Mouse (Mus musculus): ENCODE measurements around the gene Grk2. TPM values are rescaled to one million over a fixed set of nuclear protein-coding genes. Genes with fewer than 3 reads are reported as not detected.

The Grk2 gene
- polyA plus RNA-seq, 1 experiment, result 243 TPM

- WGBS, result 49% methylated on average over 5 of the region's 5 CpGs
- Histone ChIP-seq H3K4me3 (replicated peaks; ENCODE audit: control insufficient read depth, low read depth, low read length) (peak overlapping the region; percentile 13), H3K4me1 (ENCODE audit: control insufficient read depth, insufficient read depth, low read length) (peaks cover 38% of the 10 kb centered on the region), H3K27ac (ENCODE audit: control insufficient read depth, insufficient read depth, low read depth, low read length, poor library complexity) (peak overlapping the region; percentile 73)
- TF ChIP-seq POLR2A (IDR thresholded peaks at IDR 0.05; ENCODE audit: borderline replicate concordance, control insufficient read depth, low read depth, low read length) (no peak), CTCF (IDR thresholded peaks at IDR 0.05; ENCODE audit: control insufficient read depth, insufficient read depth, low read length) (peak; percentile 18; the same call in 1 of the 2 replicates)
Measured at GRCm38 (mm10) chr19:4297851-4298250, 8.2 kb downstream of the Grk2 start.

GRCm38 (mm10) chr19:4296611-4297010 is 9.4 kb downstream of the Grk2 start:
- TF ChIP-seq POLR2A (IDR thresholded peaks at IDR 0.05; ENCODE audit: borderline replicate concordance, control insufficient read depth, low read depth, low read length) (no peak), CTCF (IDR thresholded peaks at IDR 0.05; ENCODE audit: control insufficient read depth, insufficient read depth, low read length) (no peak)
- Histone ChIP-seq H3K27ac (ENCODE audit: control insufficient read depth, insufficient read depth, low read depth, low read length, poor library complexity) (peak overlapping the region; percentile 95), H3K4me3 (replicated peaks; ENCODE audit: control insufficient read depth, low read depth, low read length) (no peak overlapping the region), H3K4me1 (ENCODE audit: control insufficient read depth, insufficient read depth, low read length) (peaks cover 37% of the 10 kb centered on the region)
- 37% methylated on average over 2 of the region's 2 CpGs for WGBS

GRCm38 (mm10) chr19:4295391-4295790 is 10.6 kb downstream of the Grk2 start:
- no peak overlapping the region for H3K4me3 ChIP-seq (replicated peaks; ENCODE audit: control insufficient read depth, low read depth, low read length)
- 47% methylated on average over 4 of the region's 4 CpGs for WGBS
- H3K27ac ChIP-seq (ENCODE audit: control insufficient read depth, insufficient read depth, low read depth, low read length, poor library complexity), result peak overlapping the region; percentile 95
- TF ChIP-seq CTCF (IDR thresholded peaks at IDR 0.05; ENCODE audit: control insufficient read depth, insufficient read depth, low read length), result no peak
- TF ChIP-seq POLR2A (IDR thresholded peaks at IDR 0.05; ENCODE audit: borderline replicate concordance, control insufficient read depth, low read depth, low read length), result no peak
- peaks cover 34% of the 10 kb centered on the region for H3K4me1 ChIP-seq (ENCODE audit: control insufficient read depth, insufficient read depth, low read length)

GRCm38 (mm10) chr19:4294381-4295097 is 11.5 kb downstream of the Grk2 start:
- 11% methylated on average over 14 of the region's 14 CpGs for WGBS
- TF ChIP-seq POLR2A (IDR thresholded peaks at IDR 0.05; ENCODE audit: borderline replicate concordance, control insufficient read depth, low read depth, low read length) (peak; percentile 32; the same call in 1 of the 2 replicates), CTCF (IDR thresholded peaks at IDR 0.05; ENCODE audit: control insufficient read depth, insufficient read depth, low read length) (peak; percentile 23; the same call in 1 of the 2 replicates)
- peaks cover 32% of the 10 kb centered on the region for H3K4me1 ChIP-seq (ENCODE audit: control insufficient read depth, insufficient read depth, low read length)
- peak overlapping the region; percentile 20 for H3K4me3 ChIP-seq (replicated peaks; ENCODE audit: control insufficient read depth, low read depth, low read length)
- H3K27ac ChIP-seq (ENCODE audit: control insufficient read depth, insufficient read depth, low read depth, low read length, poor library complexity), result peak overlapping the region; percentile 95

- no peak overlapping the region; the same call in 1 of the 2 replicates for H3K27ac ChIP-seq (ENCODE audit: control insufficient read depth, insufficient read depth, low read depth, low read length, poor library complexity)
- no peak overlapping the region for H3K4me3 ChIP-seq (replicated peaks; ENCODE audit: control insufficient read depth, low read depth, low read length)
- TF ChIP-seq CTCF (IDR thresholded peaks at IDR 0.05; ENCODE audit: control insufficient read depth, insufficient read depth, low read length), result no peak
- no peak for TF ChIP-seq POLR2A (IDR thresholded peaks at IDR 0.05; ENCODE audit: borderline replicate concordance, control insufficient read depth, low read depth, low read length)
- H3K4me1 ChIP-seq (ENCODE audit: control insufficient read depth, insufficient read depth, low read length), result peaks cover 16% of the 10 kb centered on the region
- WGBS, result 86% methylated on average over 11 of the region's 11 CpGs
Measured at GRCm38 (mm10) chr19:4291161-4291560, 14.9 kb downstream of the Grk2 start.

DNA sequence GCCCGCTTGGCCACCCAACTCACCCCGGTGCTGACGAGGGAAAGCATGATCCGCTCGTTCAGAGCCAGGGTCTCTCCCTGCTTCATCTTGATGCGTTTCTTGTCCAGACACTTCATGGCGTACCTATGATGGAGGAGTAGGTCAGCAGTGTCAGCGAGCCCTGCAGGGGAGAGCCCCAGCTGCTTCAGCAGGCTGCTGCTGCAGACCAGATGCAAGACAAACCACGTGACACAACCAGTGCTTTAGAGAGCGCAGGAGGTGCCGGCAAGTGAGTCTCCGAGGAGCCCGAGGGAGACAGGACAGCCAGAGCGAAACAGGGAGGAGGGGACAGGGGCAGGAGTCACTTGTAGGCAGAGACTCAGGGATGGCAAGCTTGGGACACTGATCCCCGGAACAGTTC is 15.3 kb downstream of the Grk2 start:
- no peak overlapping the region for H3K27ac ChIP-seq (ENCODE audit: control insufficient read depth, insufficient read depth, low read depth, low read length, poor library complexity)
- H3K4me3 ChIP-seq (replicated peaks; ENCODE audit: control insufficient read depth, low read depth, low read length), result no peak overlapping the region
- TF ChIP-seq CTCF (IDR thresholded peaks at IDR 0.05; ENCODE audit: control insufficient read depth, insufficient read depth, low read length), result no peak
- TF ChIP-seq POLR2A (IDR thresholded peaks at IDR 0.05; ENCODE audit: borderline replicate concordance, control insufficient read depth, low read depth, low read length), result no peak
- 91% methylated on average over 15 of the region's 15 CpGs for WGBS
- peaks cover 15% of the 10 kb centered on the region for H3K4me1 ChIP-seq (ENCODE audit: control insufficient read depth, insufficient read depth, low read length)

DNA sequence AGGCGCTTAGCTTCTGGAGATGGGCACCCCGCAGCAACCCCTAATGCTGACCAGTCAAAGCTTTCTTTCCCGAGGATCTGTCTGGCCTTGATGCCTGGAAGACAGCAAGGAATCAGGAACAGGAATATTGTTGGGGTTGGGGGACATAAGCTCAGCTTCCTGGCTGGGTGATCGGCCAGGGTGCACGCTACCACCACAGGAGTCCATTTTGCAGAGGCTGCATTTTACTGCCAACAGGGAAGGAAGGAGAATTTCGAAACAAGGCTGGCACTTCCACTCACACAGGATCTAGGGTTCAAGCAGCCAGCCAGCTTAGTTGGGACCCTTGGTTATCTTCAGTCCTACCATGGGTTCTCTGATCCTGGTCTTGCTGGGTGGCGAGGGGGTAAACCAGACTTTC is 22.4 kb downstream of the Grk2 start:
- H3K27ac ChIP-seq (ENCODE audit: control insufficient read depth, insufficient read depth, low read depth, low read length, poor library complexity), result peak overlapping the region; percentile 82
- peak overlapping the region; percentile 80 for H3K4me3 ChIP-seq (replicated peaks; ENCODE audit: control insufficient read depth, low read depth, low read length)
- peaks cover 11% of the 10 kb centered on the region for H3K4me1 ChIP-seq (ENCODE audit: control insufficient read depth, insufficient read depth, low read length)
- 3% methylated on average over 7 of the region's 7 CpGs for whole genome bisulfite sequencing
- TF ChIP-seq POLR2A (IDR thresholded peaks at IDR 0.05; ENCODE audit: borderline replicate concordance, control insufficient read depth, low read depth, low read length) (no peak), CTCF (IDR thresholded peaks at IDR 0.05; ENCODE audit: control insufficient read depth, insufficient read depth, low read length) (no peak)

DNA sequence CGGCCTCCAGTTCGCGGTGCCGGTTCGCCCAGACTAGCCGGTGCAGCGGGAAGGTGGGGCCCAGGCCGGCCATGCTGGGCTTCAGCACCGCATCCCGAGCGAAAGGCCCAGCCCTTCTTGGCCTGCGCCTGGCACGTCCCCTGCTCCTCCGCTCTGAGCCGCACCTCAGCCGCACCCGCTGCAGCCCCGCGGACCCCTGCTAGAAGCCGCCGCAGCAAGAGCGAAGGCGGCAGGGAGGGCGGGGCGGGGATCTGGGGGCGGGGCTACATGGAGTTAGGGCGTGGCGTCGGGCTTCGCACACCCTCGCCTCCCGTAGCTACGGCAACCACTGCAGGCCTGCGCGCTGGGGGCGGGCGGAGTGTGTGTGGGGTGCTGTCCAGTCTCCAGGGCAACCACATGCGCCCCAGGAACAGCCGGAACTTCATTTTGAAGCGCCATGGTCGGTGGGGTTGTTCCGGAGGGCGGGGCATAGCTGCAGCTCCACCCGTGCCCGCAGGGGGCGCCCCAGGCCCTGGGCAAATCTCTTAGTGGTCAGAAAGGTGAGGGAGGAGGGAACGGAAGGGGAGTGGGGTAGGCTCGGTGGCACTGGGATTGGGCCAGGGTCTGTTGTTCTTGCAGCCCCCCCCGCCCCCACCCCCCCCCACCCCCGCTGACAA is 23.0 kb downstream of the Grk2 start, which contains the start of gene Ankrd13d:
Gene Ankrd13d, minus strand, starts transcription at position 240 of the 656 bp plus-strand sequence.
- WGBS, result under 1% methylated on average over 50 of the region's 50 CpGs
- H3K4me1 ChIP-seq (ENCODE audit: control insufficient read depth, insufficient read depth, low read length), result peaks cover 11% of the 10 kb centered on the region
- TF ChIP-seq CTCF (IDR thresholded peaks at IDR 0.05; ENCODE audit: control insufficient read depth, insufficient read depth, low read length) (peak; percentile 80), POLR2A (IDR thresholded peaks at IDR 0.05; ENCODE audit: borderline replicate concordance, control insufficient read depth, low read depth, low read length) (peak; percentile 4; the same call in 1 of the 2 replicates)

More for the DNA sequence above, 23.0 kb downstream of the Grk2 start, which contains the start of gene Ankrd13d:
- Histone ChIP-seq H3K4me3 (replicated peaks; ENCODE audit: control insufficient read depth, low read depth, low read length) (peak within 1 kb of the TSS; percentile 80), H3K27ac (ENCODE audit: control insufficient read depth, insufficient read depth, low read depth, low read length, poor library complexity) (peak within 1 kb of the TSS; percentile 82)

Data from bone marrow, adult 2 months (tissue).